Mouse (Mus musculus) brain, embryonic 14.5 days (tissue): ENCODE measurements around the gene P4htm.

ENCODE experiments used
- CTCF ChIP-seq: fragments of 200-500 bp; IDR thresholded peaks from 2 replicates; pipeline ENCODE4 v1.5.1; 2012; ENCODE audit warnings: inconsistent platforms, mild to moderate bottlenecking, moderate library complexity, borderline replicate concordance; ENCODE audit not compliant: insufficient read depth, insufficient read length; ENCODE audit errors: extremely low read depth
- POLR2A ChIP-seq: fragments of 200-500 bp; IDR thresholded peaks from 2 replicates; pipeline ENCODE4 v1.6.1; 2012; ENCODE audit warnings: mild to moderate bottlenecking, inconsistent platforms, borderline replicate concordance; ENCODE audit not compliant: poor library complexity, insufficient read depth, insufficient read length, severe bottlenecking; ENCODE audit errors: extremely low read depth

DNA sequence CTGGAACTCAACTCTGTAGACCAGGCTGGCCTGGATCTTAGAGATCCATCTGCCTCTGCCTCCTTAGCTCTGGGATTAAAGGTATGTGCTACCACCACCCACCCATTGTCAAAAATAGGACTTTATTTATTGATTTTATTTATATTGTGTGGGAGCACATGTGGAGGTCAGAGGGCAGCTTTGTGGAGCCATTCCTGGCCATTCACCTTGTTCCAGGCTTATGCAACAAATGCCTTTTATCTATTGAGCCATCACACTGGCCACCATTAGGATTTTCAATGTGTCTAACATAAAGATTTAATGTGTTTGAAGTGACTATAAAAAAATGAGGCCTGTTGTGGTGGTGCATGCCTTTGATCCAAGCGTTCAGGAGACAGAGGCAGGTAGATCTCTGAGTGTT lies 66.0 kb downstream of the P4htm start:
- TF ChIP-seq CTCF: no peak
- TF ChIP-seq POLR2A: no peak
